Mouse (Mus musculus) layer of hippocampus, adult 18-20 months (tissue): Measurements from ENCODE around the gene Rpl28. TPM values are rescaled to one million over a fixed set of nuclear protein-coding genes. Genes with fewer than 3 reads are reported as not detected.

Experiments used
- DNase-seq, 2 experiments: peaks; one replicate each; pipeline ENCODE4 v3.0.0; 2022; ENCODE audit warnings: low spot score in 2 of 2
- total RNA-seq, 2 experiments: library from RNA; stranded (reverse); gene quantifications; 2 replicates each; pipeline ENCODE4 v1.2.3; 2021

Gene Rpl28
- total RNA-seq, 2 experiments from 2014 or later = 474 to 485 TPM

DNA sequence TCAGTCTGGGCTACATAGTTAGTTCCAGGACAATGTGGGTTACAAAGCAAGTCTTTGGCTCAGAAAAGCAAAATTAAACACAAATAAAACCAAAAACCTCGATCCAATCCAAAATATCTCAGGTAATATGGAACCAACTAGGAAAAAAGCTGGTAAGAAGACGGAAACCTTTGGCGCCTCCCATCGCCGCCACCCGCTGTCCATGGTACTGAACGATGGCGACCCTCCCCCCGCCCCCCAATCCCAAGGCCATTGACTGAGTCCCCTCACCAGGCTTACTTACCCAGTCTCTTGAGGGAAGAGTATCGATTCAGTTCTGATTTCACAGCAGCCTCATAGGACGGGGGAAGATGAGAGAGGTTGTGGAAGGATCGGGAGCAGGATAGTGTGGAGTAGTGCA, 37.8 kb downstream of the Rpl28 start:
- DNase-seq = no peak

DNA sequence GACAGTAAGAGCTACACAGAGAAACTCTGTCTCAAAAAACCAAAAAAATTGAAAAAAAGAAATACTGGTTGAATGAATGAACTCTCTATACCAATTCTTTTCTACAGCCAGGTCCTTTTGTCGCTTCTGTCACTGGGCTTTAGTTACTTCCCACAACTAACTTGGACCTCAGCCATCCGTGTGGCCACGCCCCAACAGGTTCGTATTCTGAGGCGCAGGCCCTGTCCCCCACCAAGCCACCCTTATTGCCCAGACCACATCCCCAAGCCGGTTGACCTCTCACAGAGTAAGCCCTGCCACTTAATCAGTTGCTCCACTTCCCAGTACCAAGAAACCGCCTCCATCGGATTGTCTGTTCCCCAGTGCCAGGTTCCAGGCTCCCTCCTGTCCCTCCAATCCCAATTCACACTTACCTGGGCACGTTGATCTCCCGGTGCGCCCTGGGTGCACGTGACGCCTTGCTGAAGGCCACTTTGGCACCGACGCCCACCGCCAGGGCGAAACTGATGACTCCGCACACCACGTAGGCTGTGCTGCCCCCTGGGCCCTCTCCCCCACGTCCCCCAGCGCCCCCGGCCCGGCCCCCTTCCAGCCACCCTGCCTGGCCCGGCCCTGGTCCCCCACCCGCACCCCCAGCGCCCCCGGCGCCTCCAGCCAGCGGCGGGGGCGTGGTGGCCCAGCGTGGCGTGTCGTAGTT, 43.1 kb downstream of the Rpl28 start:
- no peak for DNase-seq

DNA sequence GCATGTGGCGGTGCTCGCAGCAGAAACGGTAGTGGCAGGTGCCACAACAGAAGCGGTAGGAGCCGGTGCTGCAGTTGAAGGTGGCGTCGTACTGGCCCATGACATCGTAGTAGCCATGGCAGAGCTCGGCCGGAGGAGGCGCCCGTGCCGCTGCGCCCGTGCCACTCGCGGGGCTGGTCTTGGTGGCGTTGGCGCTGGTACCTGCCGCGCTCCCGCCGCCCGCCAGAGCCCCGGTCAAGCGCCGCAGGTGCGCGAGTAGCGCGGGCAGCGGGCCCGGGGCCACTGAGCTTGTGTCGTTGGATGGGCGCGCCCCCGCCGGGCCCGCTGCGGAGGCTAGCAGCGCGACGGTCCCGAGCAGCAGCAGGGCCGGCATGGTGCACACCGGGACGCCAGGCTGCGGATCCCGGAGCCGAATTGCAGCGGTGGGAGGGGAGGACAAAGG, 43.7 kb downstream of the Rpl28 start:
- DNase-seq = peak in 1 of 2 experiments; percentile 54

DNA sequence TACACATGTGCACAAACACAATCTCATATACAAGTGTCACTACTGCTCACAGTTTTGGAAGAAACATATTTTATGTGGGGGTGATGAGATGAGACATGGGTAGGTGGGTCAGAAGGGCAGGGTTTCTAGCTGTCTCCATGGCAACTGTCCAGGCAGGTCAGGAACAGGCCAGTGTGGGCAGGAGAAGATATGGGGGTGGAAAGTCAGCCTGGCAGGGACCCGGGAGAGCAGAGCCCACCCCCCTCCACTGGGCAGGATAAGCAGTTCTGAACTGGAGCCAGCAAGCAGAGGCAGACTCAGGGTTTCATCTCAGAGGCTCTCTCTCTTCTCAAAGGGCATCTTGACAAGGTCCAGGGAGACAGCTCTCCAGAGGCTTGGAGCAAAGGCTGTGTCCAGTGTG, 45.0 kb downstream of the Rpl28 start:
- no peak for DNase-seq

DNA sequence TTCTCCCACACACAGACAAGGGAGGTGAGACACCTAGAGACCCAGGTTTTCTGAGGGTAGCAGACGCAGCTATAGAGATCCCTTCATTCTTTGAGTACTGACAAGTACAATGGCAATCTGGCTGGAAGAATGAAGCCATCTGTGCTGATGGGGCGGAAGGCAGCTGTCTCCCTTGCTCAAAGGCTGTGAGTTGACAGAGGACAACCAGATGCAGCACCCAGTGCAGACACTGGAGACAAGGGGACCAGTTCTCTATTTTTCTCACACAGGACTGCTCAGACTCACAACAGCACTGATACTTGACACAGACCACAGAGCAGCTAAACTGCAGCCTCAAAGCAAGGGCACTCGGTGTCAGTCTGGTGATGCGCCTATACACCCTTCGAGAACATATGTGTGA, 49.4 kb downstream of the Rpl28 start:
- peak; percentile 68 to 81 for DNase-seq

DNA sequence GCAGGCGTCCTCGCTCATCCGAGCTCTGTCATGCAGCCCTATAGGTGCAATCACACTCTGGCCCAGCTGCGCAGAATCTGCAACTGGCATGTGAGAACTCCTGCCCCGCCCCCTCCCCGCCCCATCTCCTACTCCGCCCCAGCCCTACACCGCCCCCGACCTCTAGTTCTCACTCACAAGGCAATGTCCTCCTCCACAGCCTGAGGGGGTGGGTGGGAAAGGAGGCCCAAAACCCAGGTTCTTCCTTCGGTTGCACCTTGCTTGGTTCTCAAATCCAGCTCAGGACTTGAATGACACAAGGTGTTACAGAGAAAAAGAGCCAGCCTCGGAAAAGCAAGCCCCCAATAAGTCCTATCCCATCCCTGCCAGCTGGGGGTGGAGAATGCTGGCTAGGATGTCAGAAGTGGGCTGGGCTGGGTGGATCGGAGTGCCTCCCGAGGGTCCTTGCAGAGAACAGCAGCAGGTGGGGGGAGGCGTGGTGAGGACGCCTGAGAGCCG, 50.0 kb downstream of the Rpl28 start:
- peak; percentile 54 to 68 for DNase-seq

DNA sequence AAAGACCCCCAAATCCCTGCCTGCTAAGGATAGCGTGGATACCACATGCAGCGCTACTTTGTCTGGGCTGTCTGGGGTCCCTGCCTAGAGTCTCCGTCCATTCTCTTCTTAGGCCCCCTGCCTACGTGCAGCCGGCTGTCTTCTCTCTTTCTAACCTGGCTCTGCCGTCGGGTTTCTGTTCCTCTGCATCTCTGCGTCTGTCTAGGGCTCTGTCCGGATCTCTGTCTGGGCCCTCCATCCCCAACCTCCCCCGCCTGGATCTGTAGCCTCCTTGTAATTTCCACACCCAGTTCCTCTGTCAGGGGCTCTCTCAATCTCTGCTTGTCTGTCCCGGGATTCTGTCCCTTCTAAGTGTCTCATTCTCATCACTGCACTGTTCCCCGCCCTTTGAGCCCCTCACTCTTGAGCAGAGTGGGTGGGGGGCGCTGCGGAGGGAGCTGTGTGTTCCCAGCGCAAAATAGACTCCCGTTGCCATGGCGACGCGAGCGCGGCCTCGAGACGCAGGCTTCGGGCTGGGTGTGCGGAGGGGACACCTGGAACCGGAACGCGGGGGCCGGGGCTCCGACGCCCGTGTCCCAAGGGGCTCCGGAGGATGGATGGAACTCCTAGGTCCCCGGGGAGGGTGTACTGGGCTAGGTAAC, 51.0 kb downstream of the Rpl28 start:
- peak; percentile 82 to 90 for DNase-seq

DNA sequence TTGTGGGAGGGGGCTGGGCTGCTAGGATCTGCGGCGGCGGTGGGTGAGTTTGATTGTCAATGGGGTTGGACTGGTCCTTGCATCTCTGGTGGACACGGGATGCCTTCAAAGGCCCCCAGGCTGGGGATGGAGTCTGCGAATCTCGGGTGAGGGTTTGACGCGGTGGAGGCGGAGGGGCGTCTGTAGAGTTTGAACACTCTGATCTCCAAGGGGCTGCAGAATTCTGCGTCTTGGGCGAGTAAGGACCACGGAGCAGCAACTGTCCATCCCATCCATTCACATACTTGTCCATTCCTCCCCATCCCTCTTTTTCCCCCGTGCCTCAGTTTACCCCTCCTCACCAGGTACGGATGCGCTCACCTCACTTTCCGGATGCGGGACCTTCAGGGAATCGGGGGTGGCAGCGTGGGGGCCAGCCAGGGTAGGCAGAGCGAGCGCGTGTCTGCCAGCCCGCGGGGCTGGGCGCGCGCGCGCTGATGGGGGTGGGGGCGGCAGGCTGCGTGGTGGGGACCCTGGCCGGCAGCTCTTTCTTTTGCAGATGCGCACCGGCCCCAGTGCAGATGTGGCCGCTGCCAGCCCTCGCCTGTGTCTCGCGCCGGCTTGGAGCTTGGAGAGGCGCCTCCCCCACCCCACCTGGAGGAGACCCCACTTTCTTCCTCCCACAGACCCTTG, 51.7 kb downstream of the Rpl28 start, which contains the start of gene Shisa7:
Gene Shisa7 (minus strand): TSS at position 452 of the 672 bp plus-strand sequence.
- DNase-seq = no peak

Other genes with a start within 250 kb of the Rpl28 start
- gene Syt5, start 245.3 kb upstream of the Rpl28 start, total RNA-seq = 100 to 1,000 TPM; 211 to 233 TPM
- under 1 TPM; 0.38 to 0.50 TPM for gene Ptprh, start 188.8 kb upstream of the Rpl28 start, total RNA-seq
- gene Tmem86b, start 161.5 kb upstream of the Rpl28 start, total RNA-seq = 10 to 100 TPM; 15.1 to 15.9 TPM
- 100 to 1,000 TPM; 127 TPM for gene Ppp6r1, start 133.9 kb upstream of the Rpl28 start, total RNA-seq
- gene Hspbp1, start 107.8 kb upstream of the Rpl28 start, total RNA-seq = 10 to 100 TPM; 82.7 to 92.4 TPM
- 100 to 1,000 TPM; 368 to 369 TPM for gene Brsk1, start 102.3 kb upstream of the Rpl28 start, total RNA-seq
- gene Tmem150b, start 67.6 kb upstream of the Rpl28 start, total RNA-seq = under 1 TPM; 0.10 to 0.15 TPM
- 10 to 100 TPM; 28.3 to 30.3 TPM for gene Kmt5c, start 52.8 kb upstream of the Rpl28 start, total RNA-seq
- 1 to 10 TPM; 9.0 to 9.6 TPM for gene Cox6b2, start 39.8 kb upstream of the Rpl28 start, total RNA-seq
- not detected for gene Fam71e2, start 21.6 kb upstream of the Rpl28 start, total RNA-seq
- under 1 TPM; 0.15 to 0.27 TPM for gene Il11, start 10.0 kb upstream of the Rpl28 start, total RNA-seq
- gene Tmem190, start 9.9 kb upstream of the Rpl28 start, total RNA-seq = not detected
- 1 to 10 TPM; 2.8 to 2.9 TPM for gene Tmem238, start 3.2 kb upstream of the Rpl28 start, total RNA-seq
- gene Ube2s, start 19.7 kb downstream of the Rpl28 start, total RNA-seq = 100 to 1,000 TPM; 102 to 121 TPM
- 100 to 1,000 TPM; 150 to 162 TPM for gene Shisa7, start 51.8 kb downstream of the Rpl28 start, total RNA-seq
- gene Isoc2b, start 77.4 kb downstream of the Rpl28 start, total RNA-seq = 1 to 10 TPM; 4.4 to 6.3 TPM
- 10 to 100 TPM; 14.9 to 15.9 TPM for gene Isoc2a, start 84.3 kb downstream of the Rpl28 start, total RNA-seq
- under 1 TPM in 1 of 2 experiments, not detected in 1; 0.25 TPM for gene Gm36210, start 113.6 kb downstream of the Rpl28 start, total RNA-seq
- 10 to 100 TPM; 13.9 to 15.1 TPM for gene Zfp628, start 122.3 kb downstream of the Rpl28 start, total RNA-seq
- 100 to 1,000 TPM; 114 to 119 TPM for gene Nat14, start 129.2 kb downstream of the Rpl28 start, total RNA-seq
- 1 to 10 TPM; 1.8 to 2.6 TPM for gene Ssc5d, start 132.9 kb downstream of the Rpl28 start, total RNA-seq
- gene Sbk2, start 171.5 kb downstream of the Rpl28 start, total RNA-seq = under 1 TPM; 0.17 to 0.38 TPM
- gene Sbk3, start 178.3 kb downstream of the Rpl28 start, total RNA-seq = 1 to 10 TPM in 1 of 2 experiments, under 1 TPM in 1; 0.62 to 1.0 TPM
- 10 to 100 TPM; 27.2 to 34.9 TPM for gene Zfp579, start 203.3 kb downstream of the Rpl28 start, total RNA-seq
- gene Zfp524, start 221.5 kb downstream of the Rpl28 start, total RNA-seq = 1 to 10 TPM; 8.4 TPM
- gene Fiz1, start 221.8 kb downstream of the Rpl28 start, total RNA-seq = 10 to 100 TPM; 20.8 to 24.5 TPM
- gene Gm44973, start 222.6 kb downstream of the Rpl28 start, total RNA-seq = not detected
- 10 to 100 TPM; 35.9 TPM for gene Zfp865, start 227.5 kb downstream of the Rpl28 start, total RNA-seq
- 10 to 100 TPM; 60.6 to 68.5 TPM for gene Ccdc106, start 227.7 kb downstream of the Rpl28 start, total RNA-seq
- under 1 TPM in 1 of 2 experiments, not detected in 1; 0.45 TPM for gene 4632433K11Rik, start 241.2 kb downstream of the Rpl28 start, total RNA-seq
- gene Zfp784, start 245.6 kb downstream of the Rpl28 start, total RNA-seq = 1 to 10 TPM; 4.3 to 5.1 TPM